Mouse (Mus musculus) ovary, postnatal 14 days (tissue): ENCODE measurements around the gene Igfbp1.

Experiments
- DNase-seq: peaks from one replicate; pipeline ENCODE4 v3.0.0; 2022; ENCODE audit warnings: low spot score

Igfbp1 gene

DNA sequence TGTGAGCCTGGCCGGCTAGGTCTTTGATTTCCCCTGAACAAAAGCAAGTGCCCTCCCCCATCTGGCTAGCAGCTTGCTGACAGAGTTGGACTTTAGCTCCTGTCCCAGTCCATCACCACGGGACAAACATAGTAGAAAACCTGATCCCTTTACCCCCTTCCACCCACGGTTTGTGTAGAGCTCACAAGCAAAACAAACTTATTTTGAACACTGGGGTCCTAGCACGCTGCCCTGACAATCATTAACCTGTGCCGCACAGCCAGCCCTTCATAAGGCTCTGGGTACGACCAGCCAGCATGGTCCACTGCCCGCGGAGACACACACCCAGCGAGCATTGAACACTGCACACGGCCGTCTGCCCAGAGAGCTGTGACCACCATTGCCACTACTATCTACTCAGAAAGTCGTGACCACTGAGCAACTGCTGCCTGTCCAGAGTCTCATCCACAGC lies at the start of gene Igfbp1:
Gene Igfbp1, plus strand, starts transcription at position 292 of the 451 bp plus-strand sequence.
- DNase-seq: no peak

- no peak for DNase-seq
These were observed 49.6 kb upstream of the Igfbp1 start for GRCm38 (mm10) chr11:7147945-7148344.

DNA sequence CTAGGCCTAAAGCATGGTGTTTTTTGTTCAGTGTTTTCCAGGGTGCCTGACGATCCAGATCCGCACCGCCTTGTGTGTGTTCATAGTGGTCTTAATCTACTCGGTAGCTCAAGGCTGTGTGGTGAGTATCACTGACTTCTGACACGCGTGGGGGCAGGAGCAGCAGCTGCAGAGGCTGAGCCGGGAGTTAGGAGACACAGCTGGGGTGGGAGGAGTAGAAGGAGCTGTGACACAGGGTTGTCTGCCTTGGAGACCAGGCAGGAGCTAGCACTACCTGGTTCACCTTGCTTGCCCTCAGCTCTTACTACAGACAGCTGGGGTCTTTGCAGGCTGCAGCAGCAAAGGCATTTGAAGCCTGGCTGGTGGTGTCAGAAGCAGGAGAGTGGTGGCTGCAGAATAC lies 48.1 kb upstream of the Igfbp1 start:
- DNase-seq: no peak

DNA sequence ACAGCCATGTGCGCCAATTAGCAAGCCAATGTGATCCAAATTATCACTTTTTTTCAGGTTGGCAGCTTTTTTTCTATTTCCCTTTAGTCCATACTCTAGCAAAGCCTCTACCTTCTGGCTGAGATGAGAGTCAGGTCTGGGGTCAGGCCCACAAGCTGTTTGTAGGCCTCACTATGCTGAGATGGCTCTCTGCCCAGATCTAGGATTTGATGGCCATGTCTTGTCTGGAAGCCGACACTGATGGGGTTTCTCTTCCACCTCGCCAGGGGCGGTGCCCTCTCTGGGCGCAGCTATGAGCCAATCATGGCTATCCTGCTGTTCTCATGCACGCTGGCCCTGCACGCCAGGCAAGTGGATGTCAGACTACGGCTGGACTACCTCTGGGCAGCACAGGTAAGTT lies 47.1 kb upstream of the Igfbp1 start:
- DNase-seq: no peak

DNA sequence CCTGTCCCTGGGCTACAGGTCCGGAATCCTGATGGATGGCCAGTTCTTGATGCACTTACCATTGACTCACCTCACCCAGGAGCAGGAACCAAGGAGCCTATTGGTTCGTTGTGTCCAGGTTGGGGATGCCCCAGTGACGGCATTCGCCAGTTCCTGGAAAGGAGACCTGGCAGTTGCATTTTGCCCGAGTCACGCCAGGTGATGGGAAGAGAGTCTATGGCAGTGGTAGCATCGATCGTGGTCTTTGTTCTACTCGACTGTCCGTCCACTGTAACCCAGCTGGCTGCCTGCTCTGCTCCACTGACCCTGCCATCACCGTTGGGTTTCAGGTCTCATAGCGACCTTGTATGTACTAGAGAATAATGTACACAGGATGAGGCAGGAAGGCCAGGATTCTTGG lies 45.2 kb upstream of the Igfbp1 start:
- no peak for DNase-seq

GRCm38 (mm10) chr11:7153081-7153480 lies 44.5 kb upstream of the Igfbp1 start:
- DNase-seq: no peak

DNA sequence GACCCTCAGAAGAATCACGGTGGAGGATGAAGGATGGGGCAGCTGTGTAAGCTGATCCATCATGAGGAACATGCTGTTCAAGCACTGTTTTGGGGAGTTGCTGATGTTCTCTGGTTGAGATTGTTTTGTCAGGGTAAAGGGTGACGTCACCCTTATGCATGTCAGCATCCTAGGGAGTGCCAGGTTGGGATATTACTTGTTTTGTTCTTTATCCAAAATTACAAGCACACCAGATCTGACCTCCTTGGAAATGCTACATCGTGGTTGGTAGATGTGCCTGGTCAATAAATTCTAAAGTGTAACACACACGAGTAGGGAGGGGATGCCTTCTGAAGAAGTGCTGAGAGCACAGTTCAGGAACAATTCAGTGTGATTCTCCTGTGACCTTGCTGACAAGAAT lies 41.2 kb upstream of the Igfbp1 start:
- DNase-seq: no peak

DNA sequence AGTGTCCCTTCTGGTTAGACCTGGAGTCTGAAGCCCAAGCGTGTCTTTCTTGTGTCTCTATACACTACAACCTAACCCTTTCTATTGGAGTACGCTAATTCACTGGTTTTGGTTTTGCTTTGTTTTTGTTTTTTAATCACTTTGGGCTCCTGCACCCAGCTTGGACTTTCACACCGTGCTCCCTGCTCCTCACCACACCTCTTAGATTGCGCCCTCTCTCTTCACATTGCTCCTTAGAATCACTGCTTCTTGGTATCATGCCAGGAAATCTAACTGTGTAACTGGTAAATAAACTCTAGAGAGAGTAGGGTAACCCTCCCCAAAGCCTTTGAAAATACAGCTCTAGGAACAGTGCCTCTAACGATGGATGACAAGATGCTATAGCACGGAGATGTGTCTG lies 39.4 kb upstream of the Igfbp1 start:
- no peak for DNase-seq

DNA sequence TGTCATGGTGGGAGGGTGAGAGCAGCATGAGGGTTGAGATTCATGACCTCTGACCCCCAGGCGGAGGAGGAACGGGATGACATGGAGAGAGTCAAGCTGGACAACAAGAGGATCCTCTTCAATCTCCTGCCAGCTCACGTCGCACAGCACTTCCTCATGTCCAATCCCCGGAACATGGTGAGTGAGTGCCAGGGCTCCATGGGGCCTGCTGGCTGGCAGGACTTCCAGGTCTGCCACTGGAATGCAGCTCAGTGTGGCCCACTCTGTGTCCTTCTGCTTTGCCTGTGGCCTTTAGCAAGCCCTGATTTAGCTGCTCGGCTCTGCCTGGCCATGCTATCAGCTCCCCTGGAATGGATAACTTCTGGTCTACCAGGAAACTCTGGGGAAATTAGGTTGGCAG lies 37.4 kb upstream of the Igfbp1 start:
- DNase-seq: no peak

DNA sequence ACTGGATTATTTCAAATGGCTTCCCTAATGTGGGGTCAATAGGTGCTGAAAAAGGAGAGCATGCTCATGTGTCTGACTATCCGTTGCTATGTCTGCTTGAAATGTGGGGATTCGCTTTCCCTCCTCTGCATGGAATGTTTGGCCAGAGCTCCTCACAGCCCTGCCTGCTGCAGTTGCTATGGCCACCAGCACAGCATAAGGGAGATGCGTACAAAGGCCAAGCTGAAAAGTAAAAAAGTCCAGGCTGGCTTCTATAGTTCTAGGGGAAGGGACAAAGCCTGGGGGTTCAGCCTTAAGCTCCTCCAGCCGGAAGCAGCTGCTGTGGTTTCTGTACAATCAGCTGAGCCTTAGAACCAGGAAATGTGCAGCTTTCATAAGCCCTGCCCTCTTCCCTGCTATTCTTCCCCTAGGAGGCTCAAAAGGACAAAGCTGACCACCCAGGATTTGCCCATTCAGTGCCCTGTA lies 36.9 kb upstream of the Igfbp1 start:
- no peak for DNase-seq

DNA sequence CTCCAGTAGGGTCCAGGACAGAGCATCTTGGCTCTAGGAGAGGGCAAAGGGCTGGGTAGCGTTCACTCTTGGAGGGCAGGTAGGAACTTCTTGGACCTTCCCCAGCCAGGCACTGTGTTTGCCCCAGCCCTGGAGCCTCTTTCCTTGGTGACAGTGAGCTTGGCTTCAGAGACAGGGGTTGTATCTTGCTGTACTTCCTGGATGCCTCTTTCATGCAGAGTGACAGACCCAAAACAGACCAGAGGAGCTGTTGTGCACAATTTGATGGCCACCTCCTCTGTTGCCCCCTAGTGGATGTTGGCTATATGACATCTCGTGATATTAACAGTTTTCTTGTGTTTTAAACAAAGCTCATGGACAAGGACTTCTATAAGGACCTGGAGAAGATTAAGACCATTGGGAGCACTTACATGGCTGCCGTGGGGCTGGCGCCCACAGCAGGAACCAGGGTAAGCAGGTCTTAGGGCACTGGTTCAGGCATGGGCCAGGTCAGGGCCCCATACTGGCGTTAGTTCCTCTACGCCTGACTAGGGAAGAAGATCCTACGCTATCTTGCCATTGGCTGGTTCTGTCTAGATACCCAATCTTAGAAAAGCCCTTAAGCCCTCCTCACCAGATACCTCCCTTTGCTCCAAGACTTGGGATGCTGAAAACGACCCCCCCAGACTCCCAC lies 35.9 kb upstream of the Igfbp1 start:
- DNase-seq: peak; percentile 22

- DNase-seq: no peak
These were observed 33.2 kb upstream of the Igfbp1 start for GRCm38 (mm10) chr11:7164416-7164815.

DNA sequence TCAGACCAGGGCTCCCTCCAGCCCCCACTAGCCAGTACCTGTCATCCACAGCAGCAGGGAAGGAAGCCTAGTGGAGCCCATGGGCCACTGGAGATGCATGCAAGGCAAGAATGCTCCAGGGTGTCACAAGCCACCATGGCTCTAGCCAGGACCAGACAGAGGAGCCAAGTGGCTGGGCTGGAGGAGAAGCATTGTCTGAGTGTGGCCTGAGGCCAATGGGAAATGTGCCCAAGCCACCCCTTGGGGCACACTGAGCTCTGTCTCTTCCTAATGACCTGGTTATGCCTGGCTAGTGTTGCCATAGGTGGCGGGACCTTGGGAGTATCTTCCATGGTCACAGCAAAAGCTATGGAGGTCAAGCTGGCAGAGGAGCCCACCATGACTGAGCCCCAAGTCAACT lies 27.9 kb upstream of the Igfbp1 start:
- no peak for DNase-seq

GRCm38 (mm10) chr11:7173664-7174063 lies 23.9 kb upstream of the Igfbp1 start:
- DNase-seq: no peak

DNA sequence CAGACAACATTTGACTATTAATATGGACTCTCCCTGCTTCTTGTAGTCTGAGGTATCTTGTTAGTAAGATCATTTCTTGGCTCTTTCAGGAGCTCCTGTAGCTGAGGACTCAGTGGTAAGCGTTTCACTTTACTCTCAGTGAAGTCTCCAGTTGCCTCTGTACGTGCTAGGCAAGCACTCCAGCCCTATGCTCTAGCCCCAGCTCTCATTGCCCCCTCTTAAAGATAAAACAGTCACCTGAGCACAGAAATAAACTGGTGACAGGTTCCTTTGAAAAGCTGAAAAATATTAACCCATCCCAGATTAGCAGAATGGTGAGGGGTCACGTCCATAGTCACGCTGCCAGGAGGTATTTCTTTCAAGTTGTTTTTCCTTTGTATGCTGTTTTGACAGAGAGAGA lies 18.9 kb upstream of the Igfbp1 start:
- DNase-seq: no peak

- DNase-seq: no peak
These were observed 18.3 kb upstream of the Igfbp1 start for GRCm38 (mm10) chr11:7179276-7179675.

- no peak for DNase-seq
These were observed 15.1 kb upstream of the Igfbp1 start for GRCm38 (mm10) chr11:7182409-7183042.

DNA sequence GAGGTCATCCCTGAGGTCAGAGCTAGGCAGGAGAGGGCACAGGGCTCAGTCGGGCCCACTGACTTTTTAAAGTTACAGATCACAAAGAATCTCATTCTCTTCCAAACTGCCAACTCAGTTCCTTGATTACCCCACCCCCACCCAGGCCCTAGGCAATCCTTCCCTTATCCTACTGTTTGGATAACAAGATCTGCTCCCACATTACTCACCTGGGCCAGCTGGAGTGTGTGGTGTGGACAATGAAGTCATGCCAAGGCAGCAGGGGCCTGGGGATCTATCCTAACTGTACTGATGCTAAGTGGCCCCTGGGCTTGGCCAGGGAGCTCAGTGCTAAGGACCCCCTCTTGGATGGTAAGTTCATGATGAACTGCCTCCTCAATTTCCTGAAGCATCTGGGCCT lies 13.2 kb upstream of the Igfbp1 start:
- DNase-seq: no peak

GRCm38 (mm10) chr11:7187472-7187871 lies 10.1 kb upstream of the Igfbp1 start:
- no peak for DNase-seq

GRCm38 (mm10) chr11:7188469-7188868 lies 9.1 kb upstream of the Igfbp1 start, which contains the start of gene Gm11985:
Gm11985 (minus strand) TSS chr11:7188569.
- DNase-seq: no peak

DNA sequence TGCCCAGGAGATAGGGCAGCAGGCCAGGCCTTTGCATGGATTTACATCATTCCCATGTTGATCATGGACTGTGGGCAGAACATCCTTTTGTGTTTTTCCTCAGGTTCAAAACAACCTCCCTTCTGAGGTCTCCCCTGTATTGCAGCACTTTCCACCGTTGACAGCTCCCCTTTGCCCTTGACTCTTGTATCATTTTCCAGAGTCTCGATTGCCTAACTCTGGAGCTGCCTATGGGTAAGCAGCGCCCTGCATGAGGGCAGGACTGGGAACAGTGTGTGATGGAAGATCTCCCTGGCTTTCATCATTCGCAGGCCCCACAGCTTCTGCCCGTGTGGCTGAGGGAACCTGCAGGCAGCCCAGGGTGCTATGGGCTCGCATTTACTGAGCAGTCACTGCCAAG lies 4.9 kb upstream of the Igfbp1 start:
- no peak for DNase-seq

DNA sequence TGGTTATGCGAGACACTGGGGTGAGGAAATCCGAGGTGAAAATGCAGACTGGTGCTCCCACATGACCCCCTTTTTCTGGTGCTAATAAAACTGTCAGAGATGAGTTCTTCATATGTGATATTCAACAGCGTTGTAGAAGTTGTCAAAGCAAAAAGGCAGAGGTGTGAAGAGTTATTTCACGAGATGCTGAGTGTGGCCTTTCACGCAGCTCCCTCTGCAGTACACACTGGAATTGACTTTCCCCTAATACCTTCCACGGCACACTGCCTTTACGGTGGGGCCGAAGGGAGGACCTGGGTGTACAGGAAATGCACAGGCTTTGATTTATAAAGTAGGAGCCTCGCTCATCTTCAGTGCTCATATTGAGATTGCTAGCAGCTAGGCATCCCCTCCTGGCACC lies 4.4 kb upstream of the Igfbp1 start:
- no peak for DNase-seq

- no peak for DNase-seq
These were observed 2.9 kb upstream of the Igfbp1 start for GRCm38 (mm10) chr11:7194432-7195311.
